Mouse (Mus musculus) hindbrain, embryonic 13.5 days (tissue): Measurements from ENCODE around the gene Tmem178b. TPM values are rescaled to one million over a fixed set of nuclear protein-coding genes. Genes with fewer than 3 reads are reported as not detected.

ENCODE experiments used
- ATAC-seq: fragments of 200-750 bp; cut with Nextera tagmentation; 2 replicates; pipeline ENCODE4 v1.8.0; 2017; ENCODE audit warnings: moderate TSS enrichment; ENCODE audit not compliant: low FRiP score
- H3K27ac ChIP-seq: fragments of 300-500 bp; sonication (generic); 2 replicates; pipeline ENCODE4 v1.5.1; 2015; ENCODE audit warnings: inconsistent platforms, mild to moderate bottlenecking, moderate library complexity
- H3K27me3 ChIP-seq: fragments of 300-500 bp; sonication (generic); 2 replicates; pipeline ENCODE4 v1.6.1; 2015; ENCODE audit warnings: mild to moderate bottlenecking, inconsistent platforms
- H3K36me3 ChIP-seq: fragments of 300-500 bp; sonication (generic); 2 replicates; pipeline ENCODE4 v1.6.1; 2015; ENCODE audit warnings: mild to moderate bottlenecking, inconsistent platforms
- H3K4me1 ChIP-seq: fragments of 300-500 bp; sonication (generic); replicated peaks from 2 replicates; pipeline ENCODE4 v1.6.1; 2015; ENCODE audit warnings: inconsistent platforms
- H3K4me2 ChIP-seq: fragments of 300-500 bp; sonication (generic); 2 replicates; pipeline ENCODE4 v1.6.1; 2015; ENCODE audit warnings: inconsistent platforms, mild to moderate bottlenecking, moderate library complexity
- H3K4me3 ChIP-seq: fragments of 300-500 bp; sonication (generic); 2 replicates; pipeline ENCODE4 v1.5.1; 2015; ENCODE audit warnings: mild to moderate bottlenecking, inconsistent platforms
- H3K9ac ChIP-seq: fragments of 300-500 bp; sonication (generic); 2 replicates; pipeline ENCODE4 v1.6.1; 2015; ENCODE audit warnings: mild to moderate bottlenecking, inconsistent platforms
- H3K9me3 ChIP-seq: fragments of 300-500 bp; sonication (generic); 2 replicates; pipeline ENCODE4 v1.6.1; 2016; ENCODE audit warnings: inconsistent platforms
- WGBS: fragments of 180-500 bp; shearing (Covaris S2); methylation state at CpG from one replicate; pipeline ENCODE4 v1.1.7; 2015; 5-methylcytosine and 5-hydroxymethylcytosine counted together
- polyA plus RNA-seq: library from polyadenylated mRNA; unstranded; fragments of >200 nt; fragmentation: Nextera tagmentation; extraction: Ambion mirVana; gene quantifications from 2 replicates; pipeline ENCODE4 v1.2.1, GENCODE M21; 2015

The Tmem178b gene
- polyA plus RNA-seq, 1 experiment from 2014 or later: 31.9 TPM

- ATAC-seq: no peak
- Histone ChIP-seq H3K4me3 (no peak overlapping the region), H3K4me2 (no peak overlapping the region), H3K27ac (no peak overlapping the region), H3K27me3 (no peaks in the 10 kb centered on the region), H3K4me1 (0 out of 2 replicates have a peak, but pooled peaks cover 3% of the 10 kb centered on the region), H3K9me3 (no peaks in the 10 kb centered on the region), H3K9ac (no peak overlapping the region), H3K36me3 (no peaks in the 10 kb centered on the region)
These were observed 347.6 kb downstream of the Tmem178b start for GRCm38 (mm10) chr6:40220634-40221120.

- Histone ChIP-seq H3K4me2 (no peak overlapping the region), H3K36me3 (no peaks in the 10 kb centered on the region), H3K4me3 (no peak overlapping the region), H3K9ac (no peak overlapping the region), H3K27ac (no peak overlapping the region), H3K27me3 (no peaks in the 10 kb centered on the region), H3K9me3 (no peaks in the 10 kb centered on the region), H3K4me1 (no peaks in the 10 kb centered on the region)
- ATAC-seq: no peak
- 84% methylated on average over 11 of the region's 11 CpGs for whole genome bisulfite sequencing
These were observed 352.7 kb downstream of the Tmem178b start for GRCm38 (mm10) chr6:40225585-40226280.

DNA sequence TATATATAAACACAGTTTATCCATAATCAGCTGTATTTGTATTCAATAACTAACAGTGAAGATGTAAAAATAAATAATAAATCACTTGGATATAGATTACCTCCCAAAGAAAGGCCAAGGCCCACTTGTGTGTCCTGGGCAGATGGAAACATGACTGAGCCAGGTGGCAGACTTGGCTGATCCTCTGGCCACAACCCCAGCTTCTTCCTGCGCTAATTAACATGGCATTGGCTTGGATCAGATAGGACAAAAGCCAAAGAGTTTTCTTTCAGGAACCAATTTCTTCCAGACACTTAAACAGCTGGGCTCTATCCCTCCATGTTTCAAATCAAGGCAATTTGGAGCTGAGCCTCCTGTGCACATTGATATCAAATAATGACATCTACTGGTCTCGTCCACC lies 355.9 kb downstream of the Tmem178b start:
- ATAC-seq: no peak
- Histone ChIP-seq H3K4me1 (peaks cover 2% of the 10 kb centered on the region), H3K36me3 (no peaks in the 10 kb centered on the region), H3K27me3 (no peaks in the 10 kb centered on the region), H3K9ac (no peak overlapping the region), H3K27ac (no peak overlapping the region), H3K4me2 (no peak overlapping the region), H3K4me3 (no peak overlapping the region), H3K9me3 (no peaks in the 10 kb centered on the region)
- 83% methylated on average over 2 of the region's 2 CpGs for WGBS

DNA sequence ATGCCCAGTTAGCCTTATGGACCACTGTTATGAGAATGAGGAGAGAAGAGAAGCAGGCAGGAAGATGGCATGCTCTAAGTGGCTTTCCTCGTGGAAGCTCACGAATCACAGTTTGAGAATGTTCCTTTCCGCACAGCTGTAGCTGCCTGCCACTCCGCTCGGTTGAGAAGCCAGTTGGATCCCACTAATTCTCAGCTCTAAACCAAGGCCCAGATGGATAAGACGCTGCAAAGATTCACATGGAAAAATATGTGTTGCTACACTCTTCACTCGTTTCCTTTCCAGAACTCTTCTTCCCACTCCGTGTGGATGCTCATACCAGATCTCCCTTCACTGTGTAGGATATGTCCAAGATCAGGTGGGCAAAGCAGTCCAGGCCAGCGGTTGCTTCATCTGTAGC lies 356.9 kb downstream of the Tmem178b start:
- no peak overlapping the region for H3K4me3 ChIP-seq
- WGBS: 92% methylated on average over 9 of the region's 9 CpGs

GRCm38 (mm10) chr6:40234066-40234465 lies 361.0 kb downstream of the Tmem178b start:
- Histone ChIP-seq H3K4me2 (no peak overlapping the region), H3K27ac (peak overlapping the region; percentile 52; the same call in 1 of the 2 replicates), H3K27me3 (no peaks in the 10 kb centered on the region), H3K4me1 (peaks cover 14% of the 10 kb centered on the region), H3K9me3 (no peaks in the 10 kb centered on the region), H3K36me3 (no peaks in the 10 kb centered on the region), H3K9ac (no peak overlapping the region), H3K4me3 (no peak overlapping the region)
- 31% methylated on average over 5 of the region's 5 CpGs for WGBS
- no peak for ATAC-seq

More for the DNA sequence above, 356.9 kb downstream of the Tmem178b start:
- Histone ChIP-seq H3K27me3 (no peaks in the 10 kb centered on the region), H3K9me3 (no peaks in the 10 kb centered on the region), H3K27ac (no peak overlapping the region), H3K4me1 (peaks cover 11% of the 10 kb centered on the region), H3K36me3 (no peaks in the 10 kb centered on the region), H3K9ac (no peak overlapping the region), H3K4me2 (no peak overlapping the region)
- ATAC-seq: no peak

DNA sequence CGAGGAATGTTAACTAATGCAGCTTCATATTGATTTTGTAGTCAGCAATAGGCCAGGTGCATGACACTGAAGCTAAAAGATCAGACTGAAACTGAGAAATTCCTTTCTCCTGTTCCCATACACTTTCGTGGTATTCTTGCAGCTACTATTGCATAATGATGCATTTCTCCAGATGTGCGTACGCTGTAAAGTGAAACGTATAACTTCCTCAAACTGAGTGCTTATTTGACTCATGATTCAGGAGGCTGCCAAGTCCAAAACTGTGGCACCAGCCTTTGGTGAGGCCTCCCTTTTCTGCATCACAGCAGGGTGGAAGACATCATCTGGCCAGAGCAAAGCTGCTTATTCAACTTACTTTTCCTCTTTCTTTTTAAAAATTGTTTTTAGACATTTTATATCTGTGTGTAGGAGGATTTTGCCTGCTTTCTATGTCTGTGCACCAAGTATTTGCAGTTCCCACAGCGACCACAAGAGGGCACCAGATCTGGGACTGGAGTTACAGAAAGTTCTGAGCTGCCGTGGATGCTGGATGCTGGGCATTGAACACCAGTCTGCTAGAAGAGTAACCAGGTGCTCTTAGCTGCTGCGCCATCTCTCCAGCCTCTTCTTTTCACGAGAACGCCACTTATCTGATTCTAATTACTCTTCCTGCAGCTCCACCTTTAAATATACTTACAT lies 362.9 kb downstream of the Tmem178b start:
- H3K9ac ChIP-seq: no peak overlapping the region
- H3K4me1 ChIP-seq: peaks cover 14% of the 10 kb centered on the region
- no peaks in the 10 kb centered on the region for H3K9me3 ChIP-seq
- H3K27ac ChIP-seq: no peak overlapping the region
- ATAC-seq: no peak
- H3K4me3 ChIP-seq: no peak overlapping the region
- H3K4me2 ChIP-seq: no peak overlapping the region
- no peaks in the 10 kb centered on the region for H3K27me3 ChIP-seq
- H3K36me3 ChIP-seq: no peaks in the 10 kb centered on the region
- WGBS: 39% methylated on average over 10 of the region's 10 CpGs

GRCm38 (mm10) chr6:40236841-40237765 lies 364.0 kb downstream of the Tmem178b start:
- Histone ChIP-seq H3K4me3 (no peak overlapping the region), H3K27ac (no peak overlapping the region), H3K4me2 (no peak overlapping the region), H3K9ac (no peak overlapping the region), H3K36me3 (no peaks in the 10 kb centered on the region), H3K4me1 (peaks cover 14% of the 10 kb centered on the region), H3K27me3 (no peaks in the 10 kb centered on the region), H3K9me3 (no peaks in the 10 kb centered on the region)
- no peak for ATAC-seq
- 68% methylated on average over 13 of the region's 13 CpGs for WGBS

- Histone ChIP-seq H3K4me3 (no peak overlapping the region), H3K4me1 (peaks cover 14% of the 10 kb centered on the region), H3K9me3 (no peaks in the 10 kb centered on the region), H3K4me2 (no peak overlapping the region), H3K9ac (no peak overlapping the region), H3K27me3 (no peaks in the 10 kb centered on the region), H3K36me3 (no peaks in the 10 kb centered on the region), H3K27ac (no peak overlapping the region)
- no peak for ATAC-seq
- WGBS: 67% methylated on average over 3 of the region's 3 CpGs
These were observed 365.8 kb downstream of the Tmem178b start for GRCm38 (mm10) chr6:40238857-40239256.

DNA sequence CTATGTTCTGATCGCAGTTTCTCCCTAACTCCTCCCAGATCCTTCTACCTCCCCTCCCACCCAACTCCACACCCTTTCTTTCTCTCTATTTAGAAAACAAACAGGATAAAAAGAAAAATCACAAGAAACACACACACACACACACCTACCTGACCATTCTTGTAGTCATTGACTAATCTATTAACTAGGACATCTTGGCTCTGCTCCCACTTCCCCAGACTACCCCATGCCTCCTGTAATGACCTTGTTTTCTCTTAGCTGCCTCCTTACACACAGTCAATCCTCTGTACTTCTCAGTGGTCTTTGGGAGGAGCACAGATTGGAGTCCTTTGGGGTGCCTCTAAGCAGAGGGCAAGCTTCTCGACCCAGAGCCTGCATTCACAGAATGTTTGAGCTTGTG lies 367.6 kb downstream of the Tmem178b start:
- H3K27me3 ChIP-seq: no peaks in the 10 kb centered on the region
- H3K9me3 ChIP-seq: no peaks in the 10 kb centered on the region
- H3K4me3 ChIP-seq: no peak overlapping the region
- H3K27ac ChIP-seq: no peak overlapping the region
- no peak for ATAC-seq
- WGBS: 84% methylated on average over 2 of the region's 2 CpGs
- H3K4me1 ChIP-seq: peaks cover 4% of the 10 kb centered on the region; the same call in 1 of the 2 replicates
- H3K4me2 ChIP-seq: no peak overlapping the region
- no peak overlapping the region for H3K9ac ChIP-seq
- no peaks in the 10 kb centered on the region for H3K36me3 ChIP-seq

- Histone ChIP-seq H3K9ac (no peak overlapping the region), H3K36me3 (peaks cover 16% of the 10 kb centered on the region; the same call in 1 of the 2 replicates), H3K4me1 (no peaks in the 10 kb centered on the region), H3K9me3 (no peaks in the 10 kb centered on the region), H3K27ac (no peak overlapping the region), H3K4me2 (no peak overlapping the region), H3K4me3 (no peak overlapping the region), H3K27me3 (no peaks in the 10 kb centered on the region)
- WGBS: 89% methylated on average over 17 of the region's 17 CpGs
- ATAC-seq: no peak
These were observed 374.4 kb downstream of the Tmem178b start for GRCm38 (mm10) chr6:40247398-40247946.

- no peak overlapping the region for H3K4me2 ChIP-seq
- no peak overlapping the region for H3K9ac ChIP-seq
- no peaks in the 10 kb centered on the region for H3K9me3 ChIP-seq
- H3K4me3 ChIP-seq: no peak overlapping the region
- H3K27ac ChIP-seq: no peak overlapping the region
- no peaks in the 10 kb centered on the region for H3K27me3 ChIP-seq
- no peak for ATAC-seq
- H3K36me3 ChIP-seq: peaks cover 16% of the 10 kb centered on the region; the same call in 1 of the 2 replicates
- H3K4me1 ChIP-seq: peaks cover 5% of the 10 kb centered on the region
These were observed 376.9 kb downstream of the Tmem178b start for GRCm38 (mm10) chr6:40249939-40250338.

GRCm38 (mm10) chr6:40263687-40264086 lies 390.6 kb downstream of the Tmem178b start:
- Histone ChIP-seq H3K27ac (no peak overlapping the region), H3K4me1 (no peaks in the 10 kb centered on the region), H3K27me3 (no peaks in the 10 kb centered on the region), H3K4me3 (no peak overlapping the region), H3K9ac (no peak overlapping the region), H3K36me3 (no peaks in the 10 kb centered on the region), H3K9me3 (no peaks in the 10 kb centered on the region), H3K4me2 (no peak overlapping the region)
- no peak for ATAC-seq
- WGBS: 90% methylated on average over 1 of the region's 1 CpGs
